Mouse (Mus musculus): Measurements from ENCODE around the gene Tm9sf3. TPM values are rescaled to one million over a fixed set of nuclear protein-coding genes. Genes with fewer than 3 reads are reported as not detected.

The Tm9sf3 gene
- polyA plus RNA-seq, 1 experiment = 49.5 TPM

- Histone ChIP-seq H3K4me3 (ENCODE audit: insufficient read depth, poor library complexity, severe bottlenecking) (no peak overlapping the region), H3K36me3 (ENCODE audit: control insufficient read depth, insufficient read depth) (no peaks in the 10 kb centered on the region), H3ac (ENCODE audit: control insufficient read depth, insufficient read length, low read depth) (no peak overlapping the region), H3K79me2 (ENCODE audit: control insufficient read depth, insufficient read depth) (no peaks in the 10 kb centered on the region), H3K79me3 (ENCODE audit: low read depth) (no peaks in the 10 kb centered on the region), H3K27me3 (ENCODE audit: control insufficient read depth, insufficient read depth, insufficient read length) (peaks cover 20% of the 10 kb centered on the region)
- no peak for TF ChIP-seq USF1 (IDR thresholded peaks at IDR 0.05; ENCODE audit: low read depth)
- no peak for TF ChIP-seq CTCF (IDR thresholded peaks at IDR 0.05; ENCODE audit: control insufficient read depth, insufficient read depth, insufficient read length)
- TF ChIP-seq MAX (IDR thresholded peaks at IDR 0.05) = no peak
- TF ChIP-seq FOSL1 (IDR thresholded peaks at IDR 0.05; ENCODE audit: insufficient read depth, low read length, poor library complexity, severe bottlenecking) = no peak
- TF ChIP-seq MYOD1 (IDR thresholded peaks at IDR 0.05; ENCODE audit: control insufficient read depth, insufficient read length, low read depth) = no peak
- no peak for TF ChIP-seq MYOG (IDR thresholded peaks at IDR 0.05; ENCODE audit: control insufficient read depth, extremely low read depth, insufficient read length)
- no peak for TF ChIP-seq CEBPB (IDR thresholded peaks at IDR 0.05; ENCODE audit: low read depth)
Observed at GRCm38 (mm10) chr19:41284515-41284914, 20.7 kb upstream of the Tm9sf3 start.

- no peaks in the 10 kb centered on the region for H3K79me3 ChIP-seq (ENCODE audit: low read depth)
- TF ChIP-seq MYOD1 (IDR thresholded peaks at IDR 0.05; ENCODE audit: control insufficient read depth, insufficient read length, low read depth) = no peak
- TF ChIP-seq FOSL1 (IDR thresholded peaks at IDR 0.05; ENCODE audit: insufficient read depth, low read length, poor library complexity, severe bottlenecking) = no peak
- no peak for TF ChIP-seq USF1 (IDR thresholded peaks at IDR 0.05; ENCODE audit: low read depth)
- TF ChIP-seq MYOG (IDR thresholded peaks at IDR 0.05; ENCODE audit: control insufficient read depth, extremely low read depth, insufficient read length) = no peak
- no peak for TF ChIP-seq CTCF (IDR thresholded peaks at IDR 0.05; ENCODE audit: control insufficient read depth, insufficient read depth, insufficient read length)
- TF ChIP-seq MAX (IDR thresholded peaks at IDR 0.05) = no peak
- no peak for TF ChIP-seq CEBPB (IDR thresholded peaks at IDR 0.05; ENCODE audit: low read depth)
Observed at GRCm38 (mm10) chr19:41282718-41283117, 18.9 kb upstream of the Tm9sf3 start.

GRCm38 (mm10) chr19:41282216-41282615, 18.4 kb upstream of the Tm9sf3 start:
- Histone ChIP-seq H3K4me3 (ENCODE audit: insufficient read depth, poor library complexity, severe bottlenecking) (no peak overlapping the region), H3K36me3 (ENCODE audit: control insufficient read depth, insufficient read depth) (no peaks in the 10 kb centered on the region), H3K79me3 (ENCODE audit: low read depth) (no peaks in the 10 kb centered on the region), H3K79me2 (ENCODE audit: control insufficient read depth, insufficient read depth) (no peaks in the 10 kb centered on the region), H3K27me3 (ENCODE audit: control insufficient read depth, insufficient read depth, insufficient read length) (peaks cover 8% of the 10 kb centered on the region), H3ac (ENCODE audit: control insufficient read depth, insufficient read length, low read depth) (no peak overlapping the region)
- no peak for TF ChIP-seq MYOD1 (IDR thresholded peaks at IDR 0.05; ENCODE audit: control insufficient read depth, insufficient read length, low read depth)
- TF ChIP-seq FOSL1 (IDR thresholded peaks at IDR 0.05; ENCODE audit: insufficient read depth, low read length, poor library complexity, severe bottlenecking) = no peak
- no peak for TF ChIP-seq CEBPB (IDR thresholded peaks at IDR 0.05; ENCODE audit: low read depth)
- no peak for TF ChIP-seq CTCF (IDR thresholded peaks at IDR 0.05; ENCODE audit: control insufficient read depth, insufficient read depth, insufficient read length)
- TF ChIP-seq MYOG (IDR thresholded peaks at IDR 0.05; ENCODE audit: control insufficient read depth, extremely low read depth, insufficient read length) = no peak
- TF ChIP-seq MAX (IDR thresholded peaks at IDR 0.05) = no peak
- no peak for TF ChIP-seq USF1 (IDR thresholded peaks at IDR 0.05; ENCODE audit: low read depth)

More at GRCm38 (mm10) chr19:41282718-41283117, 18.9 kb upstream of the Tm9sf3 start:
- Histone ChIP-seq H3K36me3 (ENCODE audit: control insufficient read depth, insufficient read depth) (no peaks in the 10 kb centered on the region), H3ac (ENCODE audit: control insufficient read depth, insufficient read length, low read depth) (no peak overlapping the region), H3K27me3 (ENCODE audit: control insufficient read depth, insufficient read depth, insufficient read length) (peaks cover 12% of the 10 kb centered on the region), H3K79me2 (ENCODE audit: control insufficient read depth, insufficient read depth) (no peaks in the 10 kb centered on the region), H3K4me3 (ENCODE audit: insufficient read depth, poor library complexity, severe bottlenecking) (no peak overlapping the region)

GRCm38 (mm10) chr19:41279724-41280244, 16.0 kb upstream of the Tm9sf3 start:
- H3K79me2 ChIP-seq (ENCODE audit: control insufficient read depth, insufficient read depth) = no peaks in the 10 kb centered on the region
- no peak for TF ChIP-seq MYOG (IDR thresholded peaks at IDR 0.05; ENCODE audit: control insufficient read depth, extremely low read depth, insufficient read length)
- TF ChIP-seq CEBPB (IDR thresholded peaks at IDR 0.05; ENCODE audit: low read depth) = no peak
- no peak for TF ChIP-seq MYOD1 (IDR thresholded peaks at IDR 0.05; ENCODE audit: control insufficient read depth, insufficient read length, low read depth)
- TF ChIP-seq FOSL1 (IDR thresholded peaks at IDR 0.05; ENCODE audit: insufficient read depth, low read length, poor library complexity, severe bottlenecking) = no peak
- no peak for TF ChIP-seq CTCF (IDR thresholded peaks at IDR 0.05; ENCODE audit: control insufficient read depth, insufficient read depth, insufficient read length)
- TF ChIP-seq MAX (IDR thresholded peaks at IDR 0.05) = no peak
- no peak for TF ChIP-seq USF1 (IDR thresholded peaks at IDR 0.05; ENCODE audit: low read depth)
- H3ac ChIP-seq (ENCODE audit: control insufficient read depth, insufficient read length, low read depth) = no peak overlapping the region
- peaks cover 5% of the 10 kb centered on the region for H3K27me3 ChIP-seq (ENCODE audit: control insufficient read depth, insufficient read depth, insufficient read length)
- H3K79me3 ChIP-seq (ENCODE audit: low read depth) = no peaks in the 10 kb centered on the region
- H3K36me3 ChIP-seq (ENCODE audit: control insufficient read depth, insufficient read depth) = no peaks in the 10 kb centered on the region
- H3K4me3 ChIP-seq (ENCODE audit: insufficient read depth, poor library complexity, severe bottlenecking) = no peak overlapping the region

- TF ChIP-seq MAX (IDR thresholded peaks at IDR 0.05) = no peak
- TF ChIP-seq FOSL1 (IDR thresholded peaks at IDR 0.05; ENCODE audit: insufficient read depth, low read length, poor library complexity, severe bottlenecking) = no peak
- TF ChIP-seq MYOG (IDR thresholded peaks at IDR 0.05; ENCODE audit: control insufficient read depth, extremely low read depth, insufficient read length) = no peak
- no peak for TF ChIP-seq MYOD1 (IDR thresholded peaks at IDR 0.05; ENCODE audit: control insufficient read depth, insufficient read length, low read depth)
- no peak for TF ChIP-seq CEBPB (IDR thresholded peaks at IDR 0.05; ENCODE audit: low read depth)
- no peak for TF ChIP-seq USF1 (IDR thresholded peaks at IDR 0.05; ENCODE audit: low read depth)
- TF ChIP-seq CTCF (IDR thresholded peaks at IDR 0.05; ENCODE audit: control insufficient read depth, insufficient read depth, insufficient read length) = no peak
- no peaks in the 10 kb centered on the region for H3K79me2 ChIP-seq (ENCODE audit: control insufficient read depth, insufficient read depth)
- H3K79me3 ChIP-seq (ENCODE audit: low read depth) = no peaks in the 10 kb centered on the region
- no peak overlapping the region for H3ac ChIP-seq (ENCODE audit: control insufficient read depth, insufficient read length, low read depth)
- peaks cover 3% of the 10 kb centered on the region for H3K27me3 ChIP-seq (ENCODE audit: control insufficient read depth, insufficient read depth, insufficient read length)
- no peaks in the 10 kb centered on the region for H3K36me3 ChIP-seq (ENCODE audit: control insufficient read depth, insufficient read depth)
- no peak overlapping the region for H3K4me3 ChIP-seq (ENCODE audit: insufficient read depth, poor library complexity, severe bottlenecking)
Observed at GRCm38 (mm10) chr19:41278606-41279005, 14.8 kb upstream of the Tm9sf3 start.
